Mouse (Mus musculus): Measurements from ENCODE around the gene Prkd3. TPM values are rescaled to one million over a fixed set of nuclear protein-coding genes. Genes with fewer than 3 reads are reported as not detected.
A peak's percentile ranks its signal among the peaks of the same experiment; 100 is the strongest.

Gene Prkd3
- polyA plus RNA-seq, 1 experiment from 2014 or later, result 40.9 TPM

DNA sequence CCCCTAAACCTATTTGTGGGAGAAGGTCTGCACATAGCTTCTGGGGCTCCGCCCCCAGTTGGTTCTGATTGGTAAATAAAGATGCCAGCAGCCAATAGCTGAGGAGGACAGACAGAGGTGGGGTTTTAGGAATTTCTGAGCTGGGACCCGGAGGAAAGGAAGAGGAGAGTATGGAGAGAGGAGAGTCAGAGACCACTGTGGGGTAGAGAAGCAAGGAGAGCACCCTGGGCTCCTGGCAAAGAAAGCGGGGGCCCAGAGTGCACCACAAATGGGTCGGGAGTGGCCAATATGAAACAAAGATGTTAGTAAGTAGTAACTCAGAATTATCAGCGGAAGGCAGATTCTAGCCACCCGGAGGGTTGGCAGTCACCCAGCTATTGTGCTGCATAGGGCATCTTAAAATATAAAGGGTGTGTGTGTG, 107.7 kb downstream of the Prkd3 start:
- Histone ChIP-seq H3K9ac (ENCODE audit: low read depth, low read length) (no peak overlapping the region), H3K9me3 (ENCODE audit: control insufficient read depth, low read length) (no peaks in the 10 kb centered on the region), H3K27me3 (ENCODE audit: control insufficient read depth, insufficient read depth, low read length) (no peaks in the 10 kb centered on the region), H3K4me2 (replicated peaks; ENCODE audit: low read depth, low read length) (peak overlapping the region; percentile 36; the same call in 1 of the 2 replicates), H3K36me3 (ENCODE audit: control insufficient read depth, insufficient read depth, low read length) (no peaks in the 10 kb centered on the region), H3K4me3 (ENCODE audit: low read depth, low read length) (peak overlapping the region; percentile 22), H3K4me1 (replicated peaks; ENCODE audit: control insufficient read depth, insufficient read depth, low read length) (no peaks in the 10 kb centered on the region; the same call in 1 of the 2 replicates), H3K27ac (ENCODE audit: low read depth, low read length) (no peak overlapping the region)
- peak; percentile 43 for ATAC-seq (ENCODE audit: low FRiP score)
- 35% methylated on average over 6 of the region's 6 CpGs for WGBS
- DNase-seq (ENCODE audit: low spot score), result peak; percentile 41

DNA sequence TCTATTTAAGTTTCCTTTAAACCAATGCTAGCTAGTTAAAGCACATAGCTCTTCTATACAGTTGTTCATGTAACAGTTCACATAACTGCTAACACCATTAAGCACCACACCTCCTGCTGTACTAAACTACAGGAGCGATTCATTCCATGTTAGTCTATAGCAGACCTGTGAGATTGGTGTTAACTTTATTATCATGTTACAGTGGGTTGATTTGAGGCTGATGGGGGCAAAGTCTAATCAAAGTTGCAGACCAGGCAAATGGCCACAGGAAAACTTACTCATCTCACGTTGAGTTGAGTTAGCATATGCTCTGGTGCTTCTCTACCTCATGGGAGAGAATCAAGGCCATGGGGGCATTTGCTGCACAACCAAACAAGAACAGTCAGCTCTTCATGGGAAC, 111.2 kb downstream of the Prkd3 start:
- ATAC-seq (ENCODE audit: low FRiP score) (no peak), DNase-seq (ENCODE audit: low spot score) (no peak)
- H3K9ac ChIP-seq (ENCODE audit: low read depth, low read length), result no peak overlapping the region
- 85% methylated on average over 2 of the region's 2 CpGs for WGBS
- no peaks in the 10 kb centered on the region for H3K4me1 ChIP-seq (replicated peaks; ENCODE audit: control insufficient read depth, insufficient read depth, low read length)
- H3K27ac ChIP-seq (ENCODE audit: low read depth, low read length), result no peak overlapping the region
- H3K36me3 ChIP-seq (ENCODE audit: control insufficient read depth, insufficient read depth, low read length), result no peaks in the 10 kb centered on the region
- no peaks in the 10 kb centered on the region for H3K9me3 ChIP-seq (ENCODE audit: control insufficient read depth, low read length)
- no peak overlapping the region for H3K4me2 ChIP-seq (replicated peaks; ENCODE audit: low read depth, low read length)
- H3K27me3 ChIP-seq (ENCODE audit: control insufficient read depth, insufficient read depth, low read length), result no peaks in the 10 kb centered on the region
- no peak overlapping the region for H3K4me3 ChIP-seq (ENCODE audit: low read depth, low read length)

DNA sequence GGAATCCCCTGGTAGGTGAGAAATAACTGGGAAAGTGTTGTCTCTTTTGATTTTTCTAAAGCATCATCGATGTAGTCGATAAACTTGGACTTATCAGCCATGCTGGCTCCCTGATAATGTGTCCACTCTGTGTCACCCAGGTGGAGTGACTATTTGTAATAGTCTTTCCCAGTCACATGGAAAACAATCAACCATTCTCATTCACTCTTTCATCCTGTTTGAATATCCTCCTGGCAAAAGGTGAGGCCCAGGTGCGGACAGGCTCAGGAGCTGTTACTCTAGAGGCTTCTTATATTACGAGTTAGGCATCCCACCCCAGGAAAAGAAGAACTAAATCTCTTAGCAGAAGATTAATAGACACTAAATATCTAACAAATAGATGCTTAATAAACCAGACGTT, 113.7 kb downstream of the Prkd3 start, which contains the start of gene Sult6b1:
Gene Sult6b1, minus strand, starts transcription at position 101 of the 400 bp plus-strand sequence.
- H3K4me3 ChIP-seq (ENCODE audit: low read depth, low read length), result no peak within 1 kb of the TSS
- DNase-seq (ENCODE audit: low spot score) (no peak), ATAC-seq (ENCODE audit: low FRiP score) (no peak)
- WGBS, result 88% methylated on average over 5 of the region's 5 CpGs
- no peaks in the 10 kb centered on the region for H3K9me3 ChIP-seq (ENCODE audit: control insufficient read depth, low read length)
- H3K27me3 ChIP-seq (ENCODE audit: control insufficient read depth, insufficient read depth, low read length), result no peaks in the 10 kb centered on the region
- H3K4me1 ChIP-seq (replicated peaks; ENCODE audit: control insufficient read depth, insufficient read depth, low read length), result no peaks in the 10 kb centered on the region
- no peaks in the 10 kb centered on the region for H3K36me3 ChIP-seq (ENCODE audit: control insufficient read depth, insufficient read depth, low read length)
- no peak within 1 kb of the TSS for H3K27ac ChIP-seq (ENCODE audit: low read depth, low read length)
- H3K9ac ChIP-seq (ENCODE audit: low read depth, low read length), result no peak within 1 kb of the TSS
- H3K4me2 ChIP-seq (replicated peaks; ENCODE audit: low read depth, low read length), result no peak within 1 kb of the TSS

DNA sequence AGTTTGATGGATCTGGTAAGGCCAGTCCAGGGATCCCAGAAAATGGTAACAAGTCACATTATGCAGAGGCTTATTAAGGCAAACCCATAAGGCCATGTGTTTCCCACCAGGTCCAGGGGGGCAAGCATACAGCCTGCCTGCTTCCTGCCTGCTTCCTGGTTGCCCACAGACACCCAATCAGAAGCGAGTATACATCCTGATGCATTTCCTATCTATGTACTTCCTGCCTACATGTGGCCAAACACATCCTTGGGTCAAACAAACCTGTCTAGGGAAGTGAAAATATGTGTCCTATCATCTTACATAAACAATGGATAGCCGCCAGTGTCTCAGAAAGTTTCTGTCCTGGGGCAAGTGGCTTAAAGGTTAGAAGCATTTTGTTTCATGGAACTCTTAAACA, 117.5 kb downstream of the Prkd3 start:
- no peak overlapping the region for H3K27ac ChIP-seq (ENCODE audit: low read depth, low read length)
- H3K4me1 ChIP-seq (replicated peaks; ENCODE audit: control insufficient read depth, insufficient read depth, low read length), result no peaks in the 10 kb centered on the region
- H3K4me2 ChIP-seq (replicated peaks; ENCODE audit: low read depth, low read length), result no peak overlapping the region
- no peaks in the 10 kb centered on the region for H3K36me3 ChIP-seq (ENCODE audit: control insufficient read depth, insufficient read depth, low read length)
- H3K27me3 ChIP-seq (ENCODE audit: control insufficient read depth, insufficient read depth, low read length), result no peaks in the 10 kb centered on the region
- ATAC-seq (ENCODE audit: low FRiP score), result no peak
- no peak overlapping the region for H3K9ac ChIP-seq (ENCODE audit: low read depth, low read length)
- H3K4me3 ChIP-seq (ENCODE audit: low read depth, low read length), result no peak overlapping the region
- DNase-seq (ENCODE audit: low spot score), result no peak
- no peaks in the 10 kb centered on the region for H3K9me3 ChIP-seq (ENCODE audit: control insufficient read depth, low read length)
- 88% methylated on average over 2 of the region's 2 CpGs for WGBS

Other genes starting within 250 kb of the Prkd3 start
- 12.3 and 15.5 TPM in 2 replicates for gene Heatr5b, start 185.5 kb downstream of the Prkd3 start, polyA plus RNA-seq (2014; fragmentation: Nextera tagmentation; extraction: Ambion mirVana)
- gene Gpatch11, start 185.2 kb downstream of the Prkd3 start, polyA plus RNA-seq (2014; fragmentation: Nextera tagmentation; extraction: Ambion mirVana), result 41.2 and 43.5 TPM in 2 replicates
- 5.5 and 7.4 TPM in 2 replicates for gene Eif2ak2, start 138.2 kb downstream of the Prkd3 start, polyA plus RNA-seq (2014; fragmentation: Nextera tagmentation; extraction: Ambion mirVana)
- gene Sult6b1, start 113.8 kb downstream of the Prkd3 start, polyA plus RNA-seq (2014; fragmentation: Nextera tagmentation; extraction: Ambion mirVana), result 0.07 and 0.15 TPM in 2 replicates
- 110 and 118 TPM in 2 replicates for gene Cebpzos, start 104.3 kb downstream of the Prkd3 start, polyA plus RNA-seq (2014; fragmentation: Nextera tagmentation; extraction: Ambion mirVana)
- gene Cebpz, start 83.8 kb downstream of the Prkd3 start, polyA plus RNA-seq (2014; fragmentation: Nextera tagmentation; extraction: Ambion mirVana), result 55.6 and 61.5 TPM in 2 replicates
- 52.7 and 54.3 TPM in 2 replicates for gene Ndufaf7, start 83.7 kb downstream of the Prkd3 start, polyA plus RNA-seq (2014; fragmentation: Nextera tagmentation; extraction: Ambion mirVana)
- gene Qpct, start 31.1 kb upstream of the Prkd3 start, polyA plus RNA-seq (2014; fragmentation: Nextera tagmentation; extraction: Ambion mirVana), result 8.2 and 10.6 TPM in 2 replicates